Mouse (Mus musculus) myocyte (in vitro differentiated cells): ENCODE data around the gene Slit3. TPM values are rescaled to one million over a fixed set of nuclear protein-coding genes. Genes with fewer than 3 reads are reported as not detected.

ENCODE experiments used
- H3K27me3 ChIP-seq: one replicate; pipeline ENCODE4 v1.6.1; 2011; ENCODE audit not compliant: control insufficient read depth, insufficient read depth, insufficient read length
- H3K36me3 ChIP-seq: one replicate; pipeline ENCODE4 v1.6.1; 2011; ENCODE audit not compliant: control insufficient read depth, insufficient read depth
- H3K4me2 ChIP-seq: one replicate; pipeline ENCODE4 v1.6.1; 2011; ENCODE audit warnings: low read depth, control low read depth
- H3K4me3 ChIP-seq: one replicate; pipeline ENCODE4 v1.5.1; 2011; ENCODE audit warnings: mild to moderate bottlenecking, control low read depth, moderate library complexity
- H3K79me2 ChIP-seq: one replicate; pipeline ENCODE4 v1.6.1; 2011; ENCODE audit not compliant: control insufficient read depth, insufficient read depth
- H3ac ChIP-seq: one replicate; pipeline ENCODE4 v1.6.1; 2011; ENCODE audit not compliant: control insufficient read depth, insufficient read length
- CEBPB ChIP-seq: IDR thresholded peaks from 2 replicates; pipeline ENCODE4 v1.6.1; 2011; ENCODE audit warnings: mild to moderate bottlenecking, moderate library complexity; ENCODE audit not compliant: poor library complexity, insufficient read depth, severe bottlenecking
- E2F4 ChIP-seq: IDR thresholded peaks from one replicate; pipeline ENCODE4 v1.6.1; 2011; ENCODE audit warnings: mild to moderate bottlenecking, control low read depth, moderate library complexity; ENCODE audit not compliant: insufficient read depth
- MAX ChIP-seq: IDR thresholded peaks from one replicate; pipeline ENCODE4 v1.6.1; 2011; ENCODE audit warnings: low read depth, mild to moderate bottlenecking, control low read depth
- MYOD1 ChIP-seq, 3 experiments: IDR thresholded peaks; one replicate each; pipeline ENCODE4 v1.6.1; 2011; ENCODE audit warnings: control low read depth in 2 of 3, low read depth in 2 of 3, mild to moderate bottlenecking in 2 of 3, moderate library complexity in 1 of 3; ENCODE audit not compliant: insufficient read length in 2 of 3, control insufficient read depth in 1 of 3
- MYOG ChIP-seq, 3 experiments: IDR thresholded peaks; one replicate each; pipeline ENCODE4 v1.6.1; 2011; ENCODE audit warnings: control low read depth in 2 of 3, low read depth in 2 of 3, mild to moderate bottlenecking in 2 of 3; ENCODE audit not compliant: insufficient read length in 2 of 3, control insufficient read depth in 1 of 3, insufficient read depth in 1 of 3
- POLR2A ChIP-seq: IDR thresholded peaks from one replicate; pipeline ENCODE4 v1.6.1; 2011; ENCODE audit warnings: low read depth, mild to moderate bottlenecking, control low read depth, moderate library complexity; ENCODE audit not compliant: insufficient read length
- POLR2AphosphoS2 ChIP-seq: IDR thresholded peaks from one replicate; pipeline ENCODE4 v1.6.1; 2011; ENCODE audit warnings: low read depth, control low read depth; ENCODE audit not compliant: insufficient read length
- REST ChIP-seq: IDR thresholded peaks from one replicate; pipeline ENCODE4 v1.6.1; 2011; ENCODE audit warnings: mild to moderate bottlenecking, control low read depth, moderate library complexity; ENCODE audit not compliant: insufficient read depth, insufficient read length
- SRF ChIP-seq: IDR thresholded peaks from one replicate; pipeline ENCODE4 v1.6.1; 2011; ENCODE audit warnings: low read depth; ENCODE audit not compliant: control insufficient read depth, insufficient read length
- TCF12 ChIP-seq: IDR thresholded peaks from one replicate; pipeline ENCODE4 v1.6.1; 2011; ENCODE audit warnings: mild to moderate bottlenecking, control low read depth; ENCODE audit not compliant: poor library complexity, insufficient read depth, severe bottlenecking
- TCF3 ChIP-seq: IDR thresholded peaks from one replicate; pipeline ENCODE4 v1.6.1; 2011; ENCODE audit warnings: low read depth, control low read depth; ENCODE audit not compliant: insufficient read length
- USF1 ChIP-seq: IDR thresholded peaks from one replicate; pipeline ENCODE4 v1.6.1; 2011; ENCODE audit warnings: low read depth, mild to moderate bottlenecking, control low read depth, moderate library complexity
- polyA plus RNA-seq: library from polyadenylated mRNA; unstranded; fragments of >200 nt; fragmentation: generic; extraction: Trizol; gene quantifications from one replicate; pipeline ENCODE4 v1.2.1, GENCODE M21; 2012; ENCODE audit warnings: missing spikeins

The Slit3 gene
- polyA plus RNA-seq, 1 experiment = not detected

- Histone ChIP-seq H3K27me3 (no peaks in the 10 kb centered on the region), H3K36me3 (no peaks in the 10 kb centered on the region), H3ac (no peak overlapping the region), H3K4me2 (no peak overlapping the region), H3K79me2 (no peaks in the 10 kb centered on the region), H3K4me3 (no peak overlapping the region)
- no peak for TF ChIP-seq MYOD1 (IDR thresholded peaks at IDR 0.05; ENCODE audit: control insufficient read depth in 1 of 3, insufficient read length in 2 of 3, low read depth in 2 of 3)
Measured at GRCm38 (mm10) chr11:35182887-35183286, 61.9 kb downstream of the Slit3 start.

DNA sequence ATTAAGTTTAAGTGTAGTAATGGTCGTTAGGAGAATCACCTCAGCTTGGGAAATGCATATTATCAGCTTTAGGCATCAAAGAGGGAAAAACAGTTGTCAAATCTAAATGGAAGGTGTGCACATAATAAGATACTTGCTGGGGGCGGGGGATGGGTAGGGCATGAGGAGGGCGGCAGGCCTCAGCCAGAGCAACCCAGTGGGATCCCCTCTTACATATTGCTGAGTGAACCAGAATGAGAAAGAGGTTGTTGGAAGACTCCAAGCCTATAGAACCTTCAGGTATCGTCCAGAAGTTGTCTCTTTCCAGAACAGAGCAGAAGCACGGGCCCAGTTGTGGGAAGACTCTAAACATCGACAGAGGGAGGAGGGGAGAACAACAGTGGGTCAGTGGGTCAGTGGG, 73.8 kb downstream of the Slit3 start:
- no peak overlapping the region for H3K4me2 ChIP-seq
- H3K79me2 ChIP-seq = no peaks in the 10 kb centered on the region
- H3K27me3 ChIP-seq = no peaks in the 10 kb centered on the region
- H3K36me3 ChIP-seq = no peaks in the 10 kb centered on the region
- TF ChIP-seq E2F4 (no peak), MYOG (IDR thresholded peaks at IDR 0.05; ENCODE audit: control insufficient read depth in 1 of 3, insufficient read depth in 1 of 3, insufficient read length in 2 of 3, low read depth in 2 of 3) (no peak), MYOD1 (IDR thresholded peaks at IDR 0.05; ENCODE audit: control insufficient read depth in 1 of 3, insufficient read length in 2 of 3, low read depth in 2 of 3) (no peak), USF1 (no peak), CEBPB (no peak), TCF3 (no peak), POLR2A (no peak), TCF12 (no peak), POLR2AphosphoS2 (no peak), REST (no peak), SRF (no peak), MAX (no peak)
- no peak overlapping the region for H3ac ChIP-seq
- no peak overlapping the region for H3K4me3 ChIP-seq

DNA sequence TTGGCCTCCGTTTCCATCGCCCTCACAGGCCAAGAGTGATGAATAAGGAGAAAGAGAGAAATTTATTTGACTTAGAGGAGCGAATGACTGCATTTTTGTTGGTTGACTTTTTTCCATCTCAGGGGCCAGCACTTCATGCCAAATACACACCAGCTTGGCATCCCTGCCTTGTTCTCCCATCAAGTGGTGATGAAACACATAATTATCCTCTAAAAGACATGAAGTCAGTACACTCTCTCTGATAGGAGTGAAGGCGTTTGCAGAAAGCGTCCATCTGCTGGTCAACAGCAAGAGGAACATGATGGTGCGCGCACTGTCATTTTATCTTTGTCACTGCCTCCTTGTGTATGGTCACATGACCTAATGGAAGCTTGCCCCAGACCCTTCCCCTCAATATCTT, 75.8 kb downstream of the Slit3 start:
- Histone ChIP-seq H3K4me2 (no peak overlapping the region), H3K36me3 (no peaks in the 10 kb centered on the region), H3K27me3 (no peaks in the 10 kb centered on the region), H3K4me3 (no peak overlapping the region), H3K79me2 (no peaks in the 10 kb centered on the region), H3ac (no peak overlapping the region)
- TF ChIP-seq MYOG (IDR thresholded peaks at IDR 0.05; ENCODE audit: control insufficient read depth in 1 of 3, insufficient read depth in 1 of 3, insufficient read length in 2 of 3, low read depth in 2 of 3) = no peak
- no peak for TF ChIP-seq MAX
- TF ChIP-seq POLR2AphosphoS2 = no peak
- TF ChIP-seq TCF3 = no peak
- no peak for TF ChIP-seq CEBPB
- TF ChIP-seq MYOD1 (IDR thresholded peaks at IDR 0.05; ENCODE audit: control insufficient read depth in 1 of 3, insufficient read length in 2 of 3, low read depth in 2 of 3) = no peak
- no peak for TF ChIP-seq USF1
- no peak for TF ChIP-seq POLR2A
- TF ChIP-seq E2F4 = no peak
- TF ChIP-seq SRF = no peak
- TF ChIP-seq TCF12 = no peak
- TF ChIP-seq REST = no peak

DNA sequence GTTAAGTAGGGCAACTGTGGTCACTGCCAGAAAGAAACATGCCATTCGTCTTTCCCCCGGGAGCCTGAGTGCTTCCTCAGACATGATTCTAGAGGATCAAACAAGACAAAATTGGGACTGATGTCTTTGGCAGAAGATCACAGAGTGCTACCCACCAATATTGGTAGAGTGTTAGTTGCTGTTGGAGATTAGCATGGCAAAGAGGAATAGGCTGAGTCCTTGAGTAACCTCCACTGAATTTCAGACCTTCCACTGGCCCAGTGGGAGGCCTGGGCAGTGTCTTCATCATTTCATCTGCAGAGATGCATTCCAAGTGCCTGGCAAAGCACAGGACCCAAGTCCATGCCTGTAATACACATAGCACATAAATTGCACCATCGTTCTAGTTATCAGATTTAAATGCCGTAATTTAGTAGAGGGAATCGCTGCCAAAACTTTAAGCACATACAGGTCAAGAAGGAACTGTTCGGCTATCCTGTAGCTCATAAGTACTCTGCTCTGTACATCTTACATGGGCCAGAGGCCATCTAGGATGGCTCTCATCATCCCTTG, 77.6 kb downstream of the Slit3 start:
- H3K4me3 ChIP-seq = no peak overlapping the region
- H3K27me3 ChIP-seq = no peaks in the 10 kb centered on the region
- no peak overlapping the region for H3K4me2 ChIP-seq
- no peak overlapping the region for H3ac ChIP-seq
- H3K36me3 ChIP-seq = no peaks in the 10 kb centered on the region
- TF ChIP-seq POLR2AphosphoS2 (no peak), TCF3 (no peak), MYOG (IDR thresholded peaks at IDR 0.05; ENCODE audit: control insufficient read depth in 1 of 3, insufficient read depth in 1 of 3, insufficient read length in 2 of 3, low read depth in 2 of 3) (no peak), SRF (no peak), REST (no peak), MYOD1 (IDR thresholded peaks at IDR 0.05; ENCODE audit: control insufficient read depth in 1 of 3, insufficient read length in 2 of 3, low read depth in 2 of 3) (no peak), MAX (no peak), POLR2A (no peak)
- H3K79me2 ChIP-seq = no peaks in the 10 kb centered on the region

GRCm38 (mm10) chr11:35202332-35202731, 81.3 kb downstream of the Slit3 start:
- no peak for TF ChIP-seq MAX
- no peak for TF ChIP-seq POLR2A
- TF ChIP-seq TCF3 = no peak
- no peak for TF ChIP-seq SRF
- no peak for TF ChIP-seq MYOD1 (IDR thresholded peaks at IDR 0.05; ENCODE audit: control insufficient read depth in 1 of 3, insufficient read length in 2 of 3, low read depth in 2 of 3)
- no peak for TF ChIP-seq REST
- no peak for TF ChIP-seq TCF12
- no peak for TF ChIP-seq E2F4
- TF ChIP-seq POLR2AphosphoS2 = no peak
- TF ChIP-seq CEBPB = no peak
- Histone ChIP-seq H3ac (no peak overlapping the region), H3K27me3 (no peaks in the 10 kb centered on the region), H3K36me3 (no peaks in the 10 kb centered on the region), H3K4me3 (no peak overlapping the region), H3K79me2 (no peaks in the 10 kb centered on the region), H3K4me2 (no peak overlapping the region)
